Mouse (Mus musculus) G1E (cell line): ENCODE data around the gene Faf1. TPM values are rescaled to one million over a fixed set of nuclear protein-coding genes. Genes with fewer than 3 reads are reported as not detected.

ENCODE experiments used
- ATAC-seq: 2 replicates; pipeline ENCODE4 v1.8.0; 2016; ENCODE audit warnings: mild to moderate bottlenecking; ENCODE audit not compliant: insufficient number of reproducible peaks, poor library complexity, low FRiP score, severe bottlenecking; ENCODE audit errors: extremely low read depth
- DNase-seq: peaks from one replicate; pipeline ENCODE4 v3.0.0; 2012; ENCODE audit warnings: low spot score
- H3K27me3 ChIP-seq: 2 replicates; pipeline ENCODE4 v1.6.1; 2012; ENCODE audit warnings: mild to moderate bottlenecking, low read length, inconsistent platforms; ENCODE audit not compliant: insufficient read depth
- H3K36me3 ChIP-seq: replicated peaks from 2 replicates; pipeline ENCODE3; 2012; ENCODE audit warnings: mild to moderate bottlenecking, inconsistent platforms
- H3K4me1 ChIP-seq: 2 replicates; pipeline ENCODE4 v1.6.1; 2012; ENCODE audit warnings: low read depth, low read length, inconsistent platforms, mixed read lengths; ENCODE audit not compliant: insufficient read depth
- H3K4me3 ChIP-seq: 2 replicates; pipeline ENCODE4 v1.5.1; 2012; ENCODE audit warnings: low read depth, mild to moderate bottlenecking, inconsistent platforms, low read length, moderate library complexity, mixed read lengths
- H3K9me3 ChIP-seq: replicated peaks from 2 replicates; pipeline ENCODE4 v1.6.1; 2012; ENCODE audit warnings: inconsistent platforms
- CTCF ChIP-seq: IDR thresholded peaks from 2 replicates; pipeline ENCODE4 v1.5.1; 2012; ENCODE audit warnings: low read depth, low read length, inconsistent platforms, mixed read lengths
- GATA1 ChIP-seq: IDR thresholded peaks from 2 replicates; pipeline ENCODE4 v1.6.1; 2012; ENCODE audit warnings: borderline replicate concordance, low read length, inconsistent platforms, mixed read lengths
- GATA2 ChIP-seq: IDR thresholded peaks from 2 replicates; pipeline ENCODE4 v1.6.1; 2012; ENCODE audit warnings: low read depth, low read length, inconsistent platforms, borderline replicate concordance
- POLR2AphosphoS5 ChIP-seq: IDR thresholded peaks from 2 replicates; pipeline ENCODE4 v1.6.1; 2012; ENCODE audit warnings: low read depth, low read length, inconsistent platforms; ENCODE audit not compliant: insufficient replicate concordance
- TAL1 ChIP-seq: conservative IDR thresholded peaks from 2 replicates; pipeline ENCODE4 v1.6.1; 2012; ENCODE audit warnings: low read depth, low read length, inconsistent platforms, mixed read lengths
- polyA plus RNA-seq: library from polyadenylated mRNA; stranded (reverse); fragments of >175 nt; gene quantifications from 2 replicates; pipeline ENCODE4 v1.2.3, GENCODE M21; 2012
- total RNA-seq, 2 experiments: library from RNA; stranded (forward) in 1 of 2; stranded (reverse) in 1 of 2; fragments of 200-1000 nt in 1 of 2; fragments of >200 nt in 1 of 2; fragmentation: Nextera tagmentation in 1 of 2; gene quantifications; 2 replicates each; pipeline ENCODE4 v1.2.3; 2014 to 2017

The Faf1 gene
- total and polyA plus RNA-seq, 3 experiments, result 7.1 to 71.9 (median 65.0) TPM

- DNase-seq, result no peak
- H3K4me1 ChIP-seq, result no peaks in the 10 kb centered on the region
- peaks cover 24% of the 10 kb centered on the region for H3K36me3 ChIP-seq
Observed at GRCm38 (mm10) chr4:109858571-109859392, 182.4 kb downstream of the Faf1 start.

GRCm38 (mm10) chr4:109859401-109859800 is 183.0 kb downstream of the Faf1 start:
- Histone ChIP-seq H3K9me3 (no peaks in the 10 kb centered on the region), H3K36me3 (peaks cover 27% of the 10 kb centered on the region), H3K4me1 (no peaks in the 10 kb centered on the region), H3K4me3 (no peak overlapping the region), H3K27me3 (no peaks in the 10 kb centered on the region)
- TF ChIP-seq CTCF (no peak), GATA2 (no peak), TAL1 (no peak), GATA1 (no peak), POLR2AphosphoS5 (no peak)
- DNase-seq (no peak), ATAC-seq (no peak)

More at GRCm38 (mm10) chr4:109858571-109859392, 182.4 kb downstream of the Faf1 start:
- TF ChIP-seq GATA2, result no peak
- TF ChIP-seq GATA1, result no peak
- TF ChIP-seq CTCF, result no peak
- no peak for TF ChIP-seq POLR2AphosphoS5
- no peak for TF ChIP-seq TAL1
- Histone ChIP-seq H3K4me3 (no peak overlapping the region), H3K9me3 (no peaks in the 10 kb centered on the region), H3K27me3 (no peaks in the 10 kb centered on the region)
- no peak for ATAC-seq

DNA sequence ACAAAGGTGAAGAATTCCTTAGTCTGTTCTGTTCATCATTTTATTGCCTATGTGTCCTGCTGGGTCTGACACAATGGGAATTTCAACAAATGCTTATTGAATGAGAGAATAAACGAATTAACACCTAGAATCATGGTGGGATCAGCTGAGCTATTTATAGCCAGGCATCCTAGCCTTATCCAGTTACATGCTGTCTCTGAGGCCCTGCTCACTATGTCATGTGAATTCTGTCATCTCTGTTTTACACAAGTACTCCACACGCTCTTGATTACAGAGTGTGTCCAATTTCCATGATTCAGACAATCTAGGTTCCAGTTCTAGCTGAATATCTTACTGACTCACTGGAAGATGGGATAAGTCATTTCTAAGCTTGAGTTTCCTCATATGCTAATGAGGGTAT is 183.9 kb downstream of the Faf1 start:
- Histone ChIP-seq H3K9me3 (no peaks in the 10 kb centered on the region), H3K4me1 (no peaks in the 10 kb centered on the region), H3K36me3 (peaks cover 30% of the 10 kb centered on the region), H3K4me3 (no peak overlapping the region), H3K27me3 (no peaks in the 10 kb centered on the region)
- TF ChIP-seq CTCF (no peak), GATA2 (no peak), TAL1 (no peak), POLR2AphosphoS5 (no peak), GATA1 (no peak)
- ATAC-seq (no peak), DNase-seq (no peak)

- no peaks in the 10 kb centered on the region for H3K9me3 ChIP-seq
- H3K27me3 ChIP-seq, result no peaks in the 10 kb centered on the region
- ATAC-seq, result no peak
Observed at GRCm38 (mm10) chr4:109862271-109862670, 185.9 kb downstream of the Faf1 start.

DNA sequence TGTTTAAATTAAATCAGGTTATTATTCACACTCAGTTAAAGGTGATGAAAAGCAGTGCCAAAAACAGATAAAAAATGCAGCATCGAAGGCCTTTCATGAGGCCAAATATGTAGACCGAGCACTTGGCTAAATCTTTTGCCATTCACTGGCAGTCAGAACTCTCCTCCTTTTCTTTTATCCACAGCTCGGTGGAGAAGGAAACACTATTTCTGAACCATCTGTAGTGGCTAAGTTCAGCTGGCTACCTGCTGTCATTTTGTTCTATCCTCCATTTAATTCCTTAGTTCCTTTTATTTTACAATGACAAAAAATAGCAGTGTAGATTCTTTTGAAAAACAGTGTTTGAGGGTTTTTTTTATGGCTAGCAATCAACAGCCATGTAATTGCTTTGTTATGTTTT is 186.6 kb downstream of the Faf1 start:
- TF ChIP-seq GATA1 (no peak), POLR2AphosphoS5 (no peak)
- no peak for ATAC-seq

More at GRCm38 (mm10) chr4:109862271-109862670, 185.9 kb downstream of the Faf1 start:
- H3K4me3 ChIP-seq, result no peak overlapping the region
- H3K36me3 ChIP-seq, result peaks cover 24% of the 10 kb centered on the region
- DNase-seq, result no peak
- no peaks in the 10 kb centered on the region for H3K4me1 ChIP-seq
- no peak for TF ChIP-seq GATA2
- no peak for TF ChIP-seq TAL1
- TF ChIP-seq GATA1, result no peak
- TF ChIP-seq CTCF, result no peak
- TF ChIP-seq POLR2AphosphoS5, result no peak

GRCm38 (mm10) chr4:109868897-109869484 is 192.6 kb downstream of the Faf1 start:
- no peak for ATAC-seq
- Histone ChIP-seq H3K4me1 (no peaks in the 10 kb centered on the region), H3K27me3 (no peaks in the 10 kb centered on the region), H3K4me3 (no peak overlapping the region), H3K9me3 (no peaks in the 10 kb centered on the region), H3K36me3 (peaks cover 25% of the 10 kb centered on the region)
- no peak for DNase-seq
- TF ChIP-seq CTCF, result no peak
- TF ChIP-seq POLR2AphosphoS5, result no peak
- no peak for TF ChIP-seq TAL1
- no peak for TF ChIP-seq GATA2
- TF ChIP-seq GATA1, result no peak

More for the DNA sequence above, 186.6 kb downstream of the Faf1 start:
- H3K4me3 ChIP-seq, result no peak overlapping the region
- H3K36me3 ChIP-seq, result peaks cover 21% of the 10 kb centered on the region
- no peaks in the 10 kb centered on the region for H3K4me1 ChIP-seq
- H3K9me3 ChIP-seq, result no peaks in the 10 kb centered on the region
- no peak for DNase-seq
- no peaks in the 10 kb centered on the region for H3K27me3 ChIP-seq
